Comparison of ENCODE assay signal across 21 mouse cellular contexts in the genomic region with DNA sequence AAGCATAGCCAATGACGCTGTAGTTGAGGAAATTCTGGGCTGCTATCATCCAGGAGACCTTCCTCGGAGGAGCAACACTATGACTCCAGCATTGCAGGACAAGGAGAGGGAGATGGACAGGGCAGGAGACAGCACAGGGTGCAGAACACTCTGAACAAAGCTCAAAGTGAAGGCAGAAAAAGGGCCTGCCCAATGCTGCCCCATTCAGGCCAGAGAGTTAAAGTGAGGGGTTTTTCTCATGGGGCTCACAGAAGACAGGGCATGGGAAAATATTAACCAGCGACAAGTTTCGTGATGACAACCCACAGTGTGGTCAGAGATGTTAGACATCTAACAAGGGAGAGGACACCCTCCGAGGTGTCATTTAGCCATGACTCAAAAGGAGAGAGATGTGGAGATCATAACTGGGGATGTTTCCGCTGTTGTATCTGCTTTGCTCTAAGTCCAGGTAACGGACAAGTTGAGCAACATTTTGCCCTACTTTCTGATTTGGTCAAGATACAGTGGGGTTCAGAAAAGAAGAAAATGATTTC. TPM values are rescaled to one million over a fixed set of nuclear protein-coding genes. Genes with fewer than 3 reads are reported as not detected.
"Had no signal": no experiment of that assay in that cellular context is flagged by ENCODE, and none has a peak within 500 bp of the region (broad histone marks: within the 10 kb centered on the region; RNA-seq: fewer than 3 reads in every experiment).

No protein-coding gene starts in this region.

- H3K27ac ChIP-seq: macrophage; midbrain, embryonic 13.5 days; midbrain, embryonic 15.5 days; neural tube, embryonic 12.5 days had no signal

- ATAC-seq: midbrain, embryonic 13.5 days; midbrain, embryonic 15.5 days had no signal

- H3K9ac ChIP-seq: lung, embryonic 14.5 days; midbrain, embryonic 13.5 days; midbrain, embryonic 15.5 days; neural tube, embryonic 12.5 days had no signal

- H3K36me3 ChIP-seq: midbrain, embryonic 13.5 days; midbrain, embryonic 15.5 days; neural tube, embryonic 12.5 days had no signal

- H3K4me1 ChIP-seq: midbrain, embryonic 13.5 days; midbrain, embryonic 15.5 days; neural tube, embryonic 12.5 days had no signal

- DNase-seq: lung, adult 18-20 months; lung, embryonic 14.5 days; lung, postnatal 10 days; right cerebral cortex, postnatal 14 days; right cerebral cortex, postnatal 4 days; spleen, adult 18-20 months; thymus, adult 18-20 months; thymus, postnatal 14 days; thymus, postnatal 36 days had no signal

- H3K4me3 ChIP-seq: megakaryocyte, embryonic 14.5 days; midbrain, embryonic 13.5 days; midbrain, embryonic 15.5 days; neural tube, embryonic 12.5 days had no signal

- H3K27me3 ChIP-seq: midbrain, embryonic 15.5 days; neural tube, embryonic 12.5 days had no signal

RNA-seq across cellular contexts. Expression of a gene that starts 48.2 kb away (rescaled TPM):
- total RNA-seq: megakaryocyte progenitor cell, adult 5-6 weeks; midbrain, postnatal 0 days; monocyte, adult 5-6 weeks had no signal
- polyA plus RNA-seq: lung, embryonic 16.5 days; macrophage; midbrain, embryonic 11.5 days; midbrain, embryonic 13.5 days; midbrain, embryonic 15.5 days; neural tube, embryonic 12.5 days; neural tube, embryonic 14.5 days; small intestine, adult 2 months had no signal
